Mouse (Mus musculus) left cerebral cortex, postnatal 10 days (tissue): ENCODE results near the gene Slc43a2. TPM values are rescaled to one million over a fixed set of nuclear protein-coding genes. Genes with fewer than 3 reads are reported as not detected.
A peak's percentile ranks its signal among the peaks of the same experiment; 100 is the strongest.

Experiments used
- DNase-seq, 2 experiments: peaks; one replicate each; pipeline ENCODE4 v3.0.0; 2021 to 2022; ENCODE audit warnings: low spot score in 2 of 2, mixed read lengths in 1 of 2; ENCODE audit errors: extremely low spot score in 1 of 2
- intact Hi-C: fragments of 180-260 bp; cut with DNase I; formaldehyde crosslinking; loops from one replicate; pipeline ENCODE4 v1.15.1; 2025
- total RNA-seq, 2 experiments: library from RNA; stranded (reverse); gene quantifications; 2 replicates each; pipeline ENCODE4 v1.2.3; 2021

Slc43a2 gene
- 10 to 100 TPM; 48.4 to 51.2 TPM for total RNA-seq

DNA sequence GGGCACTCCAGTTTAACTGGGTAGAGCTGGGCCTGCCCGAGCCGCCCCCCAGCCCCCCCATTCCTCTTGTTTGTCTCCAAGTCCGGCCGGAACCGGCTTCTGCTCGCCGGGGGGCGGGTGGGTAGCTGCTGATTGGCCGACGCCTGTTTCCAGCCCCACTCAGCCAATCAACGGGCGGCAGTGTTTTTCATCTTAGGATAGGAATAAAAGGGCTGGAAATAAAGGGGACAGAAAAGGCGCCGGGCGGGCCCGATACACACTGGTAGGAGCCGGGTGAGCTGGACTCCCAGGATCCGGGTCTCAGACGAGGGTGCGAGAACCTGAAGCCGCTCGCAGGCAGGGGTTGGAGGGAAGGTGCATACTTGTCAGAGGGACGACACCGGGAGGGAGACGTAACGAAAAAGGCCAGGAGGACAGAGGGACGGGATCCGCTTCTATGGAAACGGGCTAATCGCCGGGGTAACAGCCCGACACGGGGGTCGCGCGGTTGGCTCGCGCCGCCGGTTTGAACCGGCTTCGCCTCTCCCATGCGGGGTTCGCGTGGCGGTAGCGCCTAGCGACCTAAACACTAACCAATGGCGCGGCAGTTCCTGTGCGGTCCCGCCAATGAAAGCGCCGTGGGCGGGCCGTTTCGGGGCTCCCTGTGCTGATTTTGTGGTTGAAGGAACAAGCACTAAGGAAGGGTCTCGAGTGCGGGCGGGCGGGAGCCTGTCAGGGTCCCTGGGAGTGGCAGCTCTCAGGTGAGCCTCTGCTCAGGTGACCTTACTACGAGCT, at the start of gene Slc43a2:
Gene Slc43a2, plus strand, starts transcription at position 226 of the 774 bp plus-strand sequence.
- DNase-seq: peak; percentile 97 to 98
- intact Hi-C loops: no loop called here

- intact Hi-C loops: no loop called here
- no peak for DNase-seq
These were observed 45.3 kb upstream of the Slc43a2 start for GRCm38 (mm10) chr11:75486192-75486591.

DNA sequence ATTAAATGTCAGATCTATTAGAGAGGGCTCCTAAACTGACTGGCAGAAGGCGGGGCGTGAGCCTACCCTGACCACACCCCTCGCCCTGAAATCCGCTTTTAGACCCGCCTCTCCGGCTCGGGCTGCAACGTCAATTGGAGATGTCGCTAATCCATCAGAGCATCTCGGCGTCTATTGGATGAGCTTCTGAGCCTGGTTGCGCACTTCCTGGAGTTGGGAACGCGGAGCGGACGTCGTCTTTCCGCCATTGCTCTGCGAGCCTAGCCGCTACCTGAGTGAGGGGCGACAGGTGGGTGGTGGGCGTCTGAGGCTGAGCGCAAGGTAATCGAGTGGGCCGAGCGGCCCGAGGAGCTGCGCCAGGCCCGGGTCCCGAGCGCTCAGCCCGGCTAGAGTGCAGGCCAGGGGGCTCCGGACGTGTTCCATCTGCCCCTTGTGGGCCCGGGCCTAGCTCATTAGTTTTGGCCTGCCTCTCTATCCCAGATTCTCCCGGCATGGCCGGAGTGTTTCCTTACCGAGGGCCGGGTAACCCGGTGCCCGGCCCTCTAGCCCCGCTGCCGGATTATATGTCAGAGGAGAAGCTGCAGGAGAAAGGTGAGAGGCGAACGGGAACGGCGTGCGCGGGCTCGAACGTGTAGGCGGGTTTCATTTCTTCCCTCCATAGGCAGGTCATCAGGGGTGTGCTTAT, 44.8 kb upstream of the Slc43a2 start, which contains the start of gene Prpf8:
Gene Prpf8, plus strand, starts transcription at position 216 of the 685 bp plus-strand sequence.
- DNase-seq: peak; percentile 96 to 98

GRCm38 (mm10) chr11:75487496-75487895, 44.0 kb upstream of the Slc43a2 start:
- no peak for DNase-seq
- intact Hi-C loops: no loop called here

More for the DNA sequence above, 44.8 kb upstream of the Slc43a2 start, which contains the start of gene Prpf8:
- intact Hi-C loops: no loop called here

GRCm38 (mm10) chr11:75494296-75495049, 37.0 kb upstream of the Slc43a2 start:
- intact Hi-C loops: loop anchor here (2.0 kb wide), 1 partner anchor 14 kb away; no protein-coding TSS in a partner anchor
- DNase-seq: no peak

- intact Hi-C loops: no loop called here
- no peak for DNase-seq
These were observed 33.4 kb upstream of the Slc43a2 start for GRCm38 (mm10) chr11:75498126-75498525.

- intact Hi-C loops: loop anchor here (2.0 to 10.0 kb wide), 2 partner anchors 13 to 103 kb away; no protein-coding TSS in a partner anchor
- DNase-seq: no peak
These were observed 23.3 kb upstream of the Slc43a2 start for GRCm38 (mm10) chr11:75508162-75508561.

GRCm38 (mm10) chr11:75508904-75509303, 22.6 kb upstream of the Slc43a2 start:
- DNase-seq: no peak
- intact Hi-C loops: loop anchor here (2.0 to 10.0 kb wide), 2 partner anchors 14 to 104 kb away; no protein-coding TSS in a partner anchor

GRCm38 (mm10) chr11:75509741-75510626, 21.5 kb upstream of the Slc43a2 start, which contains the start of gene Rilp:
Gene Rilp, plus strand, starts transcription at chr11:75510094.
- peak; percentile 31 to 80 for DNase-seq
- intact Hi-C loops: loop anchor here (2.0 to 10.0 kb wide), 3 partner anchors 15 to 335 kb away; partner anchors contain the start of gene Ovca2

- DNase-seq: peak; percentile 85 to 96
- intact Hi-C loops: loop anchor here (10.0 kb wide), 1 partner anchor 336 kb away; the partner anchor contains the start of gene Ovca2
These were observed 20.9 kb upstream of the Slc43a2 start for GRCm38 (mm10) chr11:75510627-75510993.

DNA sequence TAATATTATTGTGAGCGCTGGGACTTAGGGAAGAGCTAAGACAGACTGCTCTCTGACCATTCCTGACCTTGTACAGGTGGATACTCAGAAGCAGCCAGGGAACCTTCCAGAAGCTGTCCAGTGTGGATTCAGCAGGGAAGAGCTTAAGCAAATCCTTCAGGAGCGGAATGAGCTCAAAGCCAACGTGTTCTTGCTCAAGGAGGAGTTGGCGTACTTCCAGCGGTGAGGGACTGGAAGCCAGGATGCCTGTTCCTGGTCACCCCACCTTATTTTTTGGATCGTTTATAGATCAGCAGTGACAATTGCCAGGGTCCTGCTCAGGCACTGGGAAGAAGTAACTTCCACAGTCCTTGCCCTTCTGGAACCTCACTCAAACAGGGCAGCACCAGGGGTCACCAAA, 20.3 kb upstream of the Slc43a2 start:
- intact Hi-C loops: loop anchor here (10.0 kb wide), 1 partner anchor 336 kb away; the partner anchor contains the start of gene Ovca2
- peak in 1 of 2 experiments; percentile 70 for DNase-seq

DNA sequence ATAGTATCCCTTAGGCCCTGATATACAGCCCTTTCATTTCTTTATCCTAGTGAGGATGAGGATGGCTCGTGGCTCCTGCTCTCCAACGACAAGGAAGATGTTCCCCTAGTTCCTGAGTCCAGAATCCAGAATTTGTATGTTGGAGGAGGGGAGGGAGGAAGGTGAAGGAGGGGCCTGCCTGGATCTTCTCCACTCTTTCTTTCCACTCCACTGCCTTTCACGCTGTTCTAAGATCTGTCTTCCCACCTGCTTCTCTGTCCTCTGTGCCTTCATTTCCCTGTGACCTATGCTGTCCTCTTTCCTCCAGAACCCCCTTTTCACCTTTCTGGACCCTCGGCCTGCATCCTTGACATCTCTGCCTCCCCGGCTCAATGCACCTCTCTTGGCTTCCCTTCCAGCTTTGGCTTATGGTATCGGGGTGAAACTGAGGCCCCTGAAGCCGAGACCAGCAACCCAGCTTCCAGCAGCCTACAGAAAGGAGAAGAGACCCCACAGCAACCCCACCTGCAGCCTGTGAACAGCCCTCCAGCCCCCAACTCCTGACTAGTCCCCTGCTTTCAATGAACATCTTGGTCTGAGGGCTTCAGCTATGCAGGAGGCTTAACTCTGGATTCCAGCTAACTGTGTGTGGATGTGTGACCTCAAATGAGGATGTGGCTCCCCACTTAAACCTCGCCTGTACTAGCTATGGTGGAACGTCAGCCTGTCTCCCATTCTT, 19.0 kb upstream of the Slc43a2 start:
- DNase-seq: no peak
- intact Hi-C loops: loop anchor here (10.0 kb wide), 1 partner anchor 338 kb away; the partner anchor contains the start of gene Ovca2

DNA sequence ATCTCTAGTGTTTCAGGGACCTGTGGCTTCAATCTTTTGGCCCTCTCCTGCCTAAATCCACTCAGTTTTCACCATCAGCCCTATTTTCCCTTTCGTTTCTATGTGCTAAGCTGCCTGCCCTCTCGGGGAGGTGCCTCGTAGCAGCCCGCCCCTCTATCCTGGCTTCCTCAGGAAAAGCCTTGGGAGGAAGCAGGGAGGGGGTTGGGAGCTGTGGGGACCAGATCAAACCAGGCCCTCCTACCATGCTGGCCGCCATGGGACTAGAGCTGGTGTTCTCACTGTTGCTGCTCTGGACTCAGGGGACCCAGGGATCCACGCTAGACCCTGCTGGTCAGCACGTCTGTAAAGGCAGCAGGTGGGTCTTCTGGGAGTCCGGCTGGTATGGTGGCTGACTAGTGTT, 18.2 kb upstream of the Slc43a2 start, which contains the start of gene Scarf1:
Gene Scarf1, plus strand, starts transcription at position 205 of the 400 bp plus-strand sequence.
- DNase-seq: peak in 1 of 2 experiments; percentile 91
- intact Hi-C loops: loop anchor here (10.0 kb wide), 1 partner anchor 339 kb away; the partner anchor contains the start of gene Ovca2

DNA sequence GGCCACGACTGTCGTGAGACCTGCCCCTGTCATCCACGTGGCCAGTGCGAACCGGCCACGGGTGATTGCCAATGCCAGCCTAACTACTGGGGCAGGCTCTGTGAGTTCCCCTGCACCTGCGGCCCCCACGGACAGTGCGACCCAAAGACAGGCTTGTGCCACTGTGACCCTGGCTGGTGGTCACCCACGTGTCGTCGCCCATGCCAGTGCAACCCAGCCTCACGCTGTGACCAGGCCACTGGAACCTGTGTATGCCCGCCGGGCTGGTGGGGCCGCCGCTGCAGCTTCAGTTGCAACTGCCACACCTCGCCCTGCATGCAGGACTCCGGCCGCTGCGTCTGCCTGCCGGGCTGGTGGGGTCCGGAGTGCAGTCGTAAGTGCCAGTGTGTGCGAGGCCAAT, 16.3 kb upstream of the Slc43a2 start:
- intact Hi-C loops: loop anchor here (10.0 kb wide), 1 partner anchor 340 kb away; the partner anchor contains the start of gene Ovca2

GRCm38 (mm10) chr11:75519834-75520633, 11.5 kb upstream of the Slc43a2 start:
- no peak for DNase-seq
- intact Hi-C loops: loop anchor here (10.0 kb wide), 1 partner anchor 345 kb away; the partner anchor contains the start of gene Ovca2

More for the DNA sequence above, 16.3 kb upstream of the Slc43a2 start:
- peak in 1 of 2 experiments; percentile 47 for DNase-seq

DNA sequence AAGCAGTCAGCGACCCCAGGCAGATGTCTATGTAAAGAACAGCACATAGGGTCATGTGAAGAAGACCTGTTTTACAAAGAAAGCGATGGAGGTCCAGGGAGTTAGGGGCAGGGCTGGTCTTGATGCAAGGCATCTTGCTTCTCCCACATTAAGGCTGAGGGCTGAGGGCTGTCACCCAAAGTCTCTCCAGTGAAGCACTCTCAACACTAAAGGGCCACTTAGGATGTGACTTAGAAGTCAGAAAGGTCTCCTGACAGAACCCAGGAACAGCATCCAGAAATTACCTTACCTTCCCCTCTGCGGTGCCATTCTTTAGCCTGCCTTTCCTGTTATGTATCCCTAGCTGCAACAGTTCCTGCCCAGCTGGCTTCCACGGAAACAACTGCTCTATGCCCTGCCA, 9.9 kb upstream of the Slc43a2 start:
- intact Hi-C loops: no loop called here
- DNase-seq: no peak
